Mouse (Mus musculus): ENCODE data around the gene C4b. TPM values are rescaled to one million over a fixed set of nuclear protein-coding genes. Genes with fewer than 3 reads are reported as not detected.
A peak's percentile ranks its signal among the peaks of the same experiment; 100 is the strongest.
"Not testable (repeated sequence)": the region's sequence is repeated elsewhere in the genome, so short reads cannot be mapped to it uniquely, and the experiment has no call there.

Gene C4b
- total RNA-seq (2021), result 10 to 100 TPM in 1 of 2 experiments, 1 to 10 TPM in 1; 7.6 to 10.3 TPM

DNA sequence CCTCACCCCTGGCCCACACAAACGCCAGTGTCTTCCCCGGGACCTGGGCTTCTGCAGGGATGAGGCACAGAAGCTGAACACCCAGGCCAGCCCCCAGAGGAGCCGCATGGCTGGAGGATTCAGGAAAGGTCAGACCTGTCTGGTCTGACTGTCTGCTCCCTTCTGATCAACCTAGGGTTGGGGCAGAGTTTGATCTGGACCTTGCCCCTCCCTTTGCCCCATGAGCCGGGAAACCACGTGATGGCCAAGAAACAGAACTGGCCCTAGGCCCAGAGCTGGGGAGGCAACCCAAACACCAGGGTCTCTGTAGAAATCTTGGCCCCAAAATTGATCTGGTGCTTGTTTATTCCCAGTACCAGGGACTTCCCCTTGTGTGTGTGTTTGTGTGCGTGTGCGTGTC is at the start of gene C4b:
Gene C4b, minus strand, starts transcription at position 164 of the 400 bp plus-strand sequence.
- no peak for DNase-seq (ENCODE audit: low spot score in 2 of 2)
- intact Hi-C loops (cut with DNase I), result no loop called here

DNA sequence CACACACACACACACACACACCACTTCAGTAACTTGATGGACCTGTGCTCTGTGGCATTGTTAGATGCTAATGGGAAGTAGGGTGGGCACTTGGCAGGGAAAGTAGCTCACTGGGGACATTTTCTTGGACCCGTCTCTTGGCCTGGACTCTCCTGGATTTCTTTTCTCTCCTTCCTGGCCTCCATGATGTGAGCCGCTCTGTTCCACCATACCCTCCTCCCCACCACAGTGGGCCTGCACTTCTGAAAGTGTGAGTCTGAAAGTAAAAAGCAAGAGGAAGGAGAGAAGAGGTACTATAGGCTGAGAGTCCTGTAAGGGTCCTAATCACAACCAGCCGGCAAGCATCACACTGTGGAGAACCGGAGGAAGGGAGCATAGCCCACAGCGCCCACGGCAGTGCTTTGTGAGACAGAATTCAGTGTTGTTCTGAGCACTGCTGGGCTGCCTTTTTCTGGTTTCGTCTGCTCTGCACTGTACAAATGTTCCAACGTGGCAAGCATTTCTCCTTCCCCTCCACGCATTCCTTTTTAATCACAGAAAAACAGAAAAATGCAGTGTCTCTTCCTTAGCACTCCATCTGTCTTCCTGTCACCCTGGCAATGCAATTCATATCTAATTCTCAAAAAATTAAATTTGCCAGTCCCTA is 34.1 kb upstream of the C4b start:
- peak; percentile 52 to 70 for DNase-seq (ENCODE audit: low spot score in 2 of 2)
- intact Hi-C loops (cut with DNase I), result no loop called here

DNA sequence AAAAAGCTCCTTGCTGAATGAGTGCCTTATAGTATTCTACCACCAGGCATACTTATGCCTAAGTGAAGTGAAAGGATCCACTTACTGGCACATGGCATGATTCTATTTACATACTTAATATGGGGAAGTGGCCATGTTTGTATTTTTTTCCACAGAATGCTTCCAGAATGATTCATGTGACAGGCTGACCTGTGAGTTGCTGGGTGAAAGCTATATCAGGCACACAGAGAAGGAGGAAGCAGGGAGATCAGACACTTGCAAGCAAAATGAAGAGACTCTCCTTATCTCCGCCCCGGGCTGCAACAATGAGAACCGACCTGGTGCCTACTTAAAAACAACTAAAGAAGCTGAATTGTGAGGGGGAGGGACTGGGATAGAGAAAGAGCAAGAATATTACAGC is 17.8 kb upstream of the C4b start:
- intact Hi-C loops (cut with DNase I), result no loop called here
- no peak for DNase-seq (ENCODE audit: low spot score in 2 of 2)

DNA sequence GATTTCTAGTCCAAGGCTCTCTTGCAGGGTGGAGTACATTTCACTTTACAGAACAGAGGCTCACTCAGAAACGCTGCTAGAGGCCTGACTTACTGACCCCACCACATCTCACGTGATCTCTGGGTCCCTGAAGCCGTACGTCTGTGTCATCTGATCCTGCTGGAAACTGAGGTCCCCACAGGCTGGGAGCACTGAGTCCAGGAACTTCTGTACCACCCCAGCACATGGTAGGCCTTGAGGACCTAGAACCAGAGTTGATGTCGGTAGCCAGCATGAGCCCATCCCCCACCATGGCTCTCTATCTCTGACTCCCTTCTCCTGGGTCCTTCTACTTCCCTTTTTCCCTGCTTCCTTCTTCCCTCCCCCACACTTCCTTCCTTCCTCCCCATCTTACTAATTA is 2.8 kb upstream of the C4b start:
- intact Hi-C loops (cut with DNase I), result loop anchor here (2.0 kb wide), 1 partner anchor 78 kb away; no protein-coding TSS in a partner anchor
- DNase-seq (ENCODE audit: low spot score in 2 of 2), result no peak

DNA sequence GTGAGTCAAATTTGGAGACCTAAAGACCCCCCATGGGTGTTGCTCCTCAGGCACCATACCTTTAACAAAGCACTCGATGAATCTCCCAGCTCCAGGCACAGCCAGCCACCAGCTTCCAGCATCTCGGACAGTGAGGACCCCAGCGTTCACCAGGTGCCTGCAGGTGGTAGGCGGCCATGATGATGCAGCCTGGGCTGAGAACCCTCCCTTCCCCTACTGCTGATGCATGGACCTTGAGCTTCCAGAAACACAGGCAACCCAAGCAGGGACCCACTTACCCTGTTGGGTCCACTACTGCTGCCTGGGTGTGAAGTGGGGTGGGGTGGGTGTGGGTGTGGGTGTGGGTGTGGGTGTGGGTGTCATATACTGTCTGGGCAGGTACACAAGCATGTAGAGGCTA is 1.5 kb upstream of the C4b start:
- intact Hi-C loops (cut with DNase I), result not testable (repeated sequence)

DNA sequence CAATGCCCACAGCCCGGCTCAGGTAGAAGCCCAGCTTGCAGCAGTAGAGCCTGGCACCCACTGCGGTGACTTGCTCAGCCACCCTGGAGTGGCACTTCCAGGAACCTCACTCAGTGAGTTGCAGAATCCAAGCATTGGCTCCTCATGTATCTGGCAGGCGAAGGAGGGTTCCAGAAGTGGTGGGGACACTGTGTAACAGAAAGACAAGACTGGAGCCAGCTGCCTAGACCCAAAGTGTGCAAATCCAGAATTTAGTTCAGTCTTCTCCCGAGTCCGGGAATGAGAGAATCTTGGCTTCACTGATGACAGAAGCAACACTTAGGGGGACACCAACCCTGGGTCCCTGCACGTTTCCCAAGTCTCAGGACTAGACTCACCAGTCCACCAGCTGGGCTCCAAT is 929 bp upstream of the C4b start:
- intact Hi-C loops (cut with DNase I); DNase-seq (ENCODE audit: low spot score in 2 of 2): not testable (repeated sequence)

More for the DNA sequence above, 1.5 kb upstream of the C4b start:
- DNase-seq (ENCODE audit: low spot score in 2 of 2), result not testable (repeated sequence)

DNA sequence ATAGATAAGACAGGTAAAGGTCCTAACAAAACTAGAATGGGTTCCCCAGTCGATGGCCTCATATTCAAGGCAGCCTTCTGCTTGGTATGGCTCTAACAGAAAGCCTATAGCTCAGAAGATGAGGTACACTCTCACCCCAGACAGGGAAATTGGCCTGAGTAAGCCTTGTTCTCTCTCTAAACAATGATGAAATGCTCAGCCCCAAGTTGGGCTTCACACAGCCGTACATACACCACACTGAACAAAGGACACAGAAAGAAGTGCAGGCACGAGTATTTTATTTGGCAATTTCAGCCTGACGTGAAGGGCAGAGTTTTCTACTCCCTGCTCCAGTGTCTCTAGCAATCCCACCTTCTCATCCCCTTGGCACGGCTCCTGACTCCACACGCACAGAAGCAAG is 524 bp upstream of the C4b start:
- no peak for DNase-seq (ENCODE audit: low spot score in 2 of 2)
- intact Hi-C loops (cut with DNase I), result no loop called here

DNA sequence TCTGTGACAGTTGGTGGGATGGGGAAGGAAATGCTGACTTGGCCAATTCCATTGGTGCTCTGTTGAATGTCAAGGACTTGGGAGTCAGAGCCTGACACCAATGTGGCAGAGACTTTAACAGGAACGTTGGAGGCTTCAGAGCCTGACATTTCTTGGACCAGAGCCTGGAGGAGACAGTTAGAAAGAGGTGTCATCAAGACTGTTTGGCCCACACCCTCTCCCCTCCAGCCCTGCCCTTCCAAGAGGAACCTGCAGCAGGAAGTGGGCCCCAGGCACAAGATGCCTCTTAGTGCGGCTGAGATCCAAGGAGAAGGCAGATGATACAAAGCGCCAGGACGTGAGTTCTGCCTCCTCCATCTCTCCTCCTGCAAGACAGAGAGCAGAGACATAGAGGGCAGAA is 3.4 kb downstream of the C4b start:
- intact Hi-C loops (cut with DNase I), result no loop called here
- no peak for DNase-seq (ENCODE audit: low spot score in 2 of 2)

DNA sequence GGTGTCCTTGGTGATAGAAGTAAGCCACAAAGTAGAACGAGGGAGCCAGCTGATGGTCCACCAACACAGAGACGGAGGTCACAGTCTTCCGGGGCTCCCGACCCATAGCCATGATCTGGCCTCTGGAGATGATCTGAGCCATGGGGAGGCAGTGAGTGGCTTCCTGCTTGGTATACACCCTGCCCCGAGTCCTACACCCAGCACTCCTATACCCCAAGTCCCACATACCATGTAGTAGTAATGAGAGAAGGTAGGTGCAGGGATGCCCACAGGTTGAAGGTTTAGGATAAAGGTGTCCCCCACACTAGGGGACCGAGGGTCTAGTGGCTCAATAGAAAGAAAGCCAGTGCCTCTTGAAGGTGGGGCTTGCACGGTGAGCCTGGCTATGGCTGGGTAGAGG is 4.0 kb downstream of the C4b start:
- intact Hi-C loops (cut with DNase I); DNase-seq (ENCODE audit: low spot score in 2 of 2): not testable (repeated sequence)

DNA sequence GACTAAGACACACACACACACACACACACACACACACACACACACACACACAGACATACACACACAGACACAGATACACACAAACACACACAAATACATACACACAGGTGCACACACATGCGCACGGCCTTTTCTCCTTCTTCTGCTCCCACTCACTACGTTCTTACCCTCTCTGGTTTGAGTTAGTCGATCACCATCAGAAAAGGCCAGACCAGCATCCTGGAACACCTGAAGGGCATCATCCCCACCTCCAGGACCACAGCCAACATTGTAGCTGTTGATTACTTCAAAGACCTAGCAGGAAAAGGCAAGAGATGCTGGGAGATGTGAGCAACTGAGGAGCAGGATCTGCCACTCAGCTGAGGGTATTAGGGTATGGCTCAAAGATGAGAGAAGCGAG is 6.2 kb downstream of the C4b start:
- intact Hi-C loops (cut with DNase I); DNase-seq (ENCODE audit: low spot score in 2 of 2): not testable (repeated sequence)

DNA sequence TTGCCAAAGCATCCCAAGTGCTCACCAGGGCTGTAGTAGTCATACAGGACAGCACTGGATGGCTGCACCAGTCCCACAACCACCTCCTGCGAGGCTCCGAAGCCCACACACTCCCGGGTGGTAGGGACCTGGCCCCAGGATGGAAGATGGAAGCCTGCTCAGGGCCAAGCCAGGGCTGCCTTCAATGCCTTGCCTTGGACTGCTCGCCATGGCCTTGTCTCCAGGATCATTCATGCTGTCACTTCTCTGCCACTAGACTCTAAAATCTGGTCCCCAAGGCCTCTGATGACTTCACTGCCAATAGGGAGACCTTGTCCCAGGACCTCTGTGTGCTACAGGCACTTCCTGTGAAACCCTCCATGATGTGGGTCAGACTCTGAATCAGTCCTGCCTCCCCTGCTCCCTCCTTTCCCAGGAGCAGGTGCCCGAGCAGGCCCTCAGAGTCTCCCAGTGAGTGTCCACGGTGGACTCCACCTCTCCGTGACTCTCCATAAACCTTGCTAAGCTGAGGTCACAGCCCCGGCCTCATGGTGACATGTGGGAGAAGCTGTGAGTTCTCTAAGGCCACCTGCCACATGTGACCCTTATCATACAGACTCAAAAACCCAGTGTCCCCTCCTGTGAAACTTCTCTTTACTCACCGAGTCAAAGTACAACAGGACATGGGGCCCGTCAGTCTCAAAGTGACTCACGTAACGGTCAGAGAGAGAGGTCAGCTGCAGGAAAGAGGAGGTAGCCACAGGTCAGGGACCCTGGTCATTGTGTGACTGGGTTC is 13.7 kb downstream of the C4b start:
- DNase-seq (ENCODE audit: low spot score in 2 of 2); intact Hi-C loops (cut with DNase I): not testable (repeated sequence)

DNA sequence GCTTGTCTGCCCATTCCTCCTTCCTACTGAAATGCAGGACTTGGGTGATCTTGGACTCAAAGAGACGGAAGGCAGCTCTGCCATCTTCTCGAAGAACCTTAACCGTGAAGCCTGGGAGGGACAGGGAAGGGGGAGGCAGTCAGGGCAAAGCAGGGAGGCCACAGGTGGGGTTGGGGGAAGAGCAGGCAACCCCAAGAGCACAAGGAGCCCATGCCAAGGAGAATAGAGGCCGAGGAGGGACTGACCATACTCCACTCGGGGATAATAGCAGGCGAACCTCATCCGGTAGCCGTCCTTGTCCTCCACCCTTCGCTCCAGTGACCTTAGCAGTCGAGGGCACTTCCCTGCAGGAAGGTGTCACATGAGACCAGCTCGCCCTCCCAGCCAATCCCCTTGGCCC is 14.5 kb downstream of the C4b start:
- intact Hi-C loops (cut with DNase I), result not testable (repeated sequence)

DNA sequence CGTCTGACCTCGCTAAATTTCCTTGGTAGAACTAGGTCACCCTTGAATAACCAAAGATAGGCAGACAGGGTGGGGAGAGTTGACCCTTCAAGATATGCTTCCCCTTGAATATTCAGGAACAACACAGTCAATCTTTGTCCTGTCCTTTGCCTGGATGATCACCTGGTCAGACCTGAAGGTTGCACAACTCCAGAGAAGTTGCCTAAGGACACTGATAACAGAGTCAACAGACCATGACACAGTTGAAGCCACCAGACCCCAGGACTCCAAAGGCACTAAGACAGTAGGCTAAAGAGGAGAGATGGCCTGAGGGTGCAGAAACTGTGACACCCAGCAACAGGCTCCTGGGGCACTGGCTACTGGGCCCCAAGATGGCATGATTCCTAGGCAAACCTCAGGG is 15.8 kb downstream of the C4b start:
- intact Hi-C loops (cut with DNase I), result no loop called here
- DNase-seq (ENCODE audit: low spot score in 2 of 2), result no peak

More for the DNA sequence above, 14.5 kb downstream of the C4b start:
- DNase-seq (ENCODE audit: low spot score in 2 of 2), result not testable (repeated sequence)

DNA sequence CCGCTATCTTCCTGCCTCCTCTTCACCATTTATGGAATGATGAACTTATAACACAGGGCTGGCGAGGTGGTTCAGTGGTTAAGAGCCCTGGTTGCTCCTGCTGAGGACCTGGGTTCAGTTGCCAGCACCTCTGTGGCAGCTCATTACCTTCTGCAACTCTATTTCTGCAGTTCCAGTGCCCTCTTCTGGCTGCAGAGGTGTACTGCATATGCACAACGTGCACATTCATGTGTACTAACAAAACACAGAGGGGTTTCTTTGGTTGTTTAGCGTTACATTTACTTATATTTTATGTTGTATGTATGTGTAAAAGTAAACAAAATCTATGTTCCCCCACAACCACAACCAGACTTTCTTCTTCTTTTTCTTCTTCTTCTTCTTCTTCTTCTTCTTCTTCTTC is 20.6 kb downstream of the C4b start:
- intact Hi-C loops (cut with DNase I), result no loop called here
- DNase-seq (ENCODE audit: low spot score in 2 of 2), result no peak

DNA sequence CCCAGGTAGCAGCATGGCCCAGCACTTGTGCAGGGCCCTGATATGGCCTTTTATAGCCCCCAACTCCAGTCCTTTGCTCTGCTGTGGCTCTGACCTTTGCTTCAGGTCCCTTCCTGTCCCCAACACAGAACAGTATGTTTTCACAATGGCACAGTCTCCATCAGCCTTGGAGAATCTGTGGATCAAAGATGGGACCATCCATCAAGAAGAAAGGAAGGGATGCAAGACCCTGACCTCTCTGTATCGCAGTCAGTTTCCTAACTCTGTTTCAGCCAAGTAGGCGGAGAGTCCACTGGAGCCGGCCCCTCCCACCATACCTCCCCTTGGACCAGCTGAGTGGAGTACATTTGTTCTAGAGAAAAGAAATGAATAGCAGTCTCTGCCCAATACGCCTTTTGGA is 21.4 kb downstream of the C4b start:
- DNase-seq (ENCODE audit: low spot score in 2 of 2); intact Hi-C loops (cut with DNase I): not testable (repeated sequence)

DNA sequence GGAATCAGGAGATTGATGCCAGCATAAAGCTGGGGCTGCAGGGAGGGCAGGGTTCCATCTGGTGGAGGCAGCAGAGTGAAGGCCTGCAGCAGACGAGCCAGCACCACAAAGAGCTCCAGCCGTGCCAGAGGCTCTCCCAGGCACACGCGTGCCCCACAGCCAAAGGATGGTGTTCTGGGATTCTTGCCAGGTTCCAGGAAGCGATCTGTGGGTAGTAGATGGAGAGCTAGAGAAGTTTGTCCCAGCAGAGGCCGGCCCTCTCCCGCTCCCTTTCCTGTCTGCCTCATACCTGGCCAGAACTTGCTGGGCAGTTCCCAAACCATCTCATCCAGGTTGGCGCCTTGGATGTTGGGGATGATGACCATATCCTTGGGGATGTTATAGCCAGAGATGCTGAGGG is 23.8 kb downstream of the C4b start:
- DNase-seq (ENCODE audit: low spot score in 2 of 2), result peak in 1 of 2 experiments; percentile 6
- intact Hi-C loops (cut with DNase I), result loop anchor here (2.0 kb wide), 1 partner anchor 83 kb away; no protein-coding TSS in a partner anchor

DNA sequence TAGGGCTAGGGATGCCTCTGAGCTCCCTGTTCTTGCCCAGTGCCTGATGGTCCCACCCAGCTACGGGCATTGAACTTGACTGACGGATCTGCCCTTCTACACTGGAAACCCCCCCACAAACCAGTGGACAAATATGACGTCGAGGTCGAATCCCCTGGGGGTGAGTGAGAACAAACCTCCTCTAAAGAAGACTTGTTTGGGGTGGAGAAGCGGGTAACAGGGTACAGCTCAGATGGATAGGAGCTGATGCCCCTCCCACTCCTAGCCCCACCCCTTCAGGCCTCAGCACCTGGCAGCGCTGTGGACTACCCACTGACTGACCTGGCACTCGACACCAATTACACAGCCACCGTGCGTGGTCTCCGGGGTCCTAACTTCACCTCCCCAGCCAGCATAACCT is 26.3 kb downstream of the C4b start:
- DNase-seq (ENCODE audit: low spot score in 2 of 2), result no peak
- intact Hi-C loops (cut with DNase I), result no loop called here

DNA sequence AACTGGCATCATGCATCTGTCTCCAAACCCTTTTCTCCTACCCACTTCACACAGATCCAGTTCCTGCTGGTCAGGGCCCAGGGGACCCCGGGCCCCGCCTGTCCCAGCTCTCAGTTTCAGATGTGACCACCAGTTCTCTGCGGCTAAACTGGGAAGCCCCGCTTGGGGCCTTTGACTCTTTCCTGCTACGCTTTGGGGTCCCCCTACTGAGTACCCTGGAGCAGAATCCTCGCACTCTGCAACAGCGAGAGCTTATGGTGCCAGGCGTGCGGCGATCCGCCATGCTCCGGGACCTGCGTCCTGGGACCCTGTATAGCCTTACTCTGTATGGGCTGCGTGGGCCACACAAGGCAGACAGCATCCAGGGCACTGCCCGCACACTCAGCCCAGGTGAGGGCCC is 27.4 kb downstream of the C4b start:
- DNase-seq (ENCODE audit: low spot score in 2 of 2), result no peak
- intact Hi-C loops (cut with DNase I), result no loop called here

DNA sequence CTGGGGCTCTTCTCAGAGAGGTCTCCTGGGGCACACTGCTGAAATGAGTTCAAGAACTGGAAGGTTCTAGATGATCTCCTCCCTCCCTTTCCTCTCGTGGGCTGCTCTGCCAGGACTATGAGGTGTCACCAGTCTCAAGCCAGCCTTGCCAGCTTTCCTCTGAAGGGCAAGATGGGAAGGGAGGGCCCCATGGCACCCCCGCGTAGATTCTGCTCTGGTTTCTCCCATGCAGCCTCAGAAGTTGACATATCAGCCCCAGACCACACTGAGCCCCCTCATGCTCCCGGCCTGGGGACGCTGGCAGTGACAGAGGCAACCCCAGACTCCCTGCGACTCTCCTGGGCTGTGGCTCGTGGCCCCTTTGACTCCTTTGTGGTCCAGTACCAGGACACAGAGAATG is 28.2 kb downstream of the C4b start:
- intact Hi-C loops (cut with DNase I); DNase-seq (ENCODE audit: low spot score in 2 of 2): not testable (repeated sequence)

DNA sequence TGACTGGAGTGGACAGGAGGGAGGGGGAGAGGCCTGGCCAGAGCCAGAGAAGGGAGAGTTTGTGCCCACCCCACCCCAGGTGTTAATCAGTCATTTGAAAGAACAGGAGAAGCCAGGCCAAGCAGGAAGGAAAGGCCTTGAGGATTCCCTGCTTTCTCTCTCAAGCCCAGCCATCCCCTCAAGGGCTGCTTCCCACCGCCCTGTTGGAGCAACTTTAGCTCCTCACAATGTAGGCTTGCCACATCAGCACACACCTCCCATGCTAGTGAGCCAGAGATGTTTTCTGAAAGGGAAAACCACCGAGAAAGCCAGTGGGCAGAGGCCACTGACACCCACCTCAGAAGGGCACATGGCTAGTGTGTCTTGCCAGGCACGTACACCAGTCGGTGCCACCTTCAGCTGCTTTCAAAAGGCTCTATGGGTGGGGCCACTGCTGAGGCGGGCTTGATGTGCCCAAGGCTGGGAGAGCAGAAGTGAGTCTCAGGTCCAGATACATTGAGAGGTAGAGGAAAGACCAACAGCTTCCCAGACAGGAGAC is 28.7 kb downstream of the C4b start:
- DNase-seq (ENCODE audit: low spot score in 2 of 2), result not testable (repeated sequence)

More for the DNA sequence above, 28.7 kb downstream of the C4b start:
- intact Hi-C loops (cut with DNase I), result not testable (repeated sequence)
